Mouse (Mus musculus): ENCODE measurements around the gene Kbtbd12. TPM values are rescaled to one million over a fixed set of nuclear protein-coding genes. Genes with fewer than 3 reads are reported as not detected.

The Kbtbd12 gene
- polyA plus RNA-seq, 2 experiments from 2014 or later: not detected

DNA sequence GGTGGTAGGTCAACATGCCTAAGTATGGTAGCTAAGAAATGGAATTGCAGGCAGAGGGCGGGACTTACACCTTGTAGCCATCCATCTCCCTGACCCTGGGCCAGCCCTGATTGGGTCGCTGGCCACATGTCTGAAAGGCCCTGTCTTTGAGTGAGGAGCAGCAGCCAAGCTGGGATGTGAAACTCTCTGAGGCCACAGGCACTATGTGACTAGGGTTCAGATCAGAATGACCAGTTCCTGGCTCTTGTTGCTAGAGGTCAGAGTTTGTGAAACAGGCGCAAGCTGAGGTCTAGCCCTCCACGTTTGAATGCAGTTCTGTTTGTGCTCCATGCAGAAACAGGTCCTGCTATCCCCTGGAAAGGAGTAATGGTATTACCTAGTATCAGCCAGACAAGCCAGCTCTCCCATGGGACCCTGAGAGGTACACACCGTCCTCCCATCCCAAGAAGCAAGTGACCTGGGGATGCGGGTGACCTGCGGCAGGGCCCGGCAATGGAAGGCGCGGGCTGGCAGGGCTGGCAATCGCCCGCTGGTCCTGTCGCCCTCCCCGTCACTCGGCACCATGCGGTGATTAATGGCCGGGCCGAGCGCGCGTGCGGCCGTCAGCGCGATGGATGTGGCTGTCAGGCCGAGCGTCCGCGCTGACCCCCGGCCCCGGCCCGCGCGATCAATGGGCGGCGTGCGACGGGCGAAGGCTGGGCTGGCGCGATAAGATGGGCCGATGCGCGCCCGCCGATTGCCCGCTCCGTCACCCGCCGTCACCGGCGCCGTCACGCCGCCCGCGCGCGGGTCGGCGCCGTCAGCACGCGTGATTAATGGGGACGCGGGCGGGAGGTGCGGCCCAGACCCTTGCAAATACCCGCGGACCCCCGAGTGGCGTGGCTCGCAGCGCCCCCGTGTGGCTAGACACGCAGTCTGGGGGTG lies 138.0 kb downstream of the Kbtbd12 start:
- ATAC-seq: peak; percentile 39

Other genes with a start within 250 kb of the Kbtbd12 start
- 10 to 100 TPM; 30.4 to 42.0 TPM for gene Eefsec, start 191.4 kb downstream of the Kbtbd12 start, polyA plus RNA-seq (2017; shearing (Covaris generic))
- 10 to 100 TPM; 62.1 to 85.0 TPM for gene Ruvbl1, start 172.5 kb downstream of the Kbtbd12 start, polyA plus RNA-seq (2017; shearing (Covaris generic))
- 100 to 1,000 TPM; 183 to 268 TPM for gene Sec61a1, start 119.0 kb downstream of the Kbtbd12 start, polyA plus RNA-seq (2017; shearing (Covaris generic))
- under 1 TPM in 1 of 2 experiments, not detected in 1; 0.27 TPM for gene Mgll, start 86.5 kb upstream of the Kbtbd12 start, polyA plus RNA-seq (2017; shearing (Covaris generic))
- 100 to 1,000 TPM in 1 of 2 experiments, 10 to 100 TPM in 1; 71.0 to 112 TPM for gene Abtb1, start 204.0 kb upstream of the Kbtbd12 start, polyA plus RNA-seq (2017; shearing (Covaris generic))
- under 1 TPM in 1 of 2 experiments, not detected in 1; 0.32 TPM for gene Podxl2, start 237.1 kb upstream of the Kbtbd12 start, polyA plus RNA-seq (2017; shearing (Covaris generic))